Mouse (Mus musculus): ENCODE measurements around the gene Opcml. TPM values are rescaled to one million over a fixed set of nuclear protein-coding genes. Genes with fewer than 3 reads are reported as not detected.

Gene Opcml
- polyA plus RNA-seq, 1 experiment from 2014 or later, result 10.1 TPM

DNA sequence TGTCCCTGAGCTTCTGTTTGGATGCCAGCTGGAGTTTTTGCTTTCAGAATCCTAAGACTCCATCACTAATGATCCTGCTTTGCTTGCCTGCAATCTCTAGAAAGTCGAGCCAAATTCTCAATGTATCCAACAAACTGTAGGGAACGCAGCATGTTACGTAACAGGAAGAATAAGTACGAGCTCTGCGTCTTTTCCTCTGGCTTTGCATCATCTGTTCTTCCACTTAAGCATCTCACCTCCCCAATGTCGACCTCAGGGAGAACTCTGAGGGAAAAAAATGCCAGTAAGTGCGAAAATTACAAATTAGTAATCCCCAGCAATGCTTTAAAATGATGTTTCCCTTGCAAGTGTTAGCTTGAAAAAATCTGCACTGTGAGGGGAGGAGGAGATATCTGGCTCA lies 222.1 kb downstream of the Opcml start:
- H3K4me3 ChIP-seq (ENCODE audit: low read length), result no peak overlapping the region
- no peak for ATAC-seq (ENCODE audit: low read depth)
- no peak overlapping the region for H3K9ac ChIP-seq (ENCODE audit: low read length)
- H3K4me1 ChIP-seq (replicated peaks; ENCODE audit: control insufficient read depth, insufficient read depth, low read length), result no peaks in the 10 kb centered on the region
- no peak overlapping the region for H3K27ac ChIP-seq (ENCODE audit: low read length)
- 43% methylated on average over 7 of the region's 7 CpGs for WGBS
- H3K9me3 ChIP-seq (ENCODE audit: control insufficient read depth, low read length), result no peaks in the 10 kb centered on the region
- H3K4me2 ChIP-seq (ENCODE audit: low read depth, low read length), result no peak overlapping the region
- no peaks in the 10 kb centered on the region for H3K27me3 ChIP-seq (ENCODE audit: control insufficient read depth, insufficient read depth, low read depth, low read length)
- H3K36me3 ChIP-seq (ENCODE audit: control insufficient read depth, insufficient read depth, low read length), result no peaks in the 10 kb centered on the region

DNA sequence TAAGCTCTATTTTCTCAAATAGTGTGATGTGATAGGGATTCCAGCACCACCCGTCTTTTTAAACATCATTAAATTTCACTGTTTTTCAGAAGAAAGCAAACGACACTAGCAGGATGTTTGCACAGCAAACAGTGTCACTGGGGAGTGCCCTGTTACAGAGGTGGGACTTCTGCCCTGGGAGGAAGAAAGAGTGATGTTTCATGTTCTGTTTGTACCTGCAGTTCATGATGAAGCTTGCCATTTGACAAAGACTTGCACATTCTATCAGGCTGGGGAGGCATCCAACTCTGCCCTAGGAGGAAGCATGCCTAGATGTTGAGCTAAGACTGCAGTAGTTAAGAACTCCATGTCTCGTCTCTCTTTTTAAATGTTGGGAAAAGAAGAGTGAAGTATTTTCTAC lies 222.6 kb downstream of the Opcml start:
- 33% methylated on average over 3 of the region's 3 CpGs for WGBS
- Histone ChIP-seq H3K4me1 (replicated peaks; ENCODE audit: control insufficient read depth, insufficient read depth, low read length) (no peaks in the 10 kb centered on the region), H3K27ac (ENCODE audit: low read length) (no peak overlapping the region), H3K27me3 (ENCODE audit: control insufficient read depth, insufficient read depth, low read depth, low read length) (no peaks in the 10 kb centered on the region), H3K9ac (ENCODE audit: low read length) (no peak overlapping the region), H3K9me3 (ENCODE audit: control insufficient read depth, low read length) (no peaks in the 10 kb centered on the region), H3K4me3 (ENCODE audit: low read length) (no peak overlapping the region), H3K4me2 (ENCODE audit: low read depth, low read length) (no peak overlapping the region), H3K36me3 (ENCODE audit: control insufficient read depth, insufficient read depth, low read length) (no peaks in the 10 kb centered on the region)
- ATAC-seq (ENCODE audit: low read depth), result no peak

DNA sequence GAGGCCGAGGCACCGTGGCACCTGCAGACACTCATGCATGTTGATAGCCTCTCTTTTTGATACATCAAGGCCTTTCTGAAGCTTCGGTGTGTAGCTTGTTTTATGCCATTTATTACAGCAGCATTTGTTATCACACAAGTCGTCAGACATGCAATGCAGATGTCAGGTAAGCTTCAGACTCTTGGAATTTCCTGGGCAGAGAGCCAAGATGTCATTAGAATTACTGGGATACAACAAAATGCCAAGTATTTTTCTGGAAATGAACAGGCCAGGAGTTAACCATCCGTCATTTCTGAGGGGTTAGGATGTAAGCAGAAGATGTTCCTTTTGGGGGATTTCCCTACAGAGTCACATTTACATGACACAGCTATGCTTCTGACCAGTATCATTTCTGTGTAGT lies 237.6 kb downstream of the Opcml start:
- no peak overlapping the region for H3K9ac ChIP-seq (ENCODE audit: low read length)
- H3K36me3 ChIP-seq (ENCODE audit: control insufficient read depth, insufficient read depth, low read length), result no peaks in the 10 kb centered on the region
- H3K27ac ChIP-seq (ENCODE audit: low read length), result no peak overlapping the region
- no peaks in the 10 kb centered on the region for H3K4me1 ChIP-seq (replicated peaks; ENCODE audit: control insufficient read depth, insufficient read depth, low read length)
- 39% methylated on average over 5 of the region's 5 CpGs for WGBS
- no peak overlapping the region for H3K4me2 ChIP-seq (ENCODE audit: low read depth, low read length)
- no peak overlapping the region for H3K4me3 ChIP-seq (ENCODE audit: low read length)
- ATAC-seq (ENCODE audit: low read depth), result no peak
- H3K9me3 ChIP-seq (ENCODE audit: control insufficient read depth, low read length), result no peaks in the 10 kb centered on the region
- no peaks in the 10 kb centered on the region for H3K27me3 ChIP-seq (ENCODE audit: control insufficient read depth, insufficient read depth, low read depth, low read length)

DNA sequence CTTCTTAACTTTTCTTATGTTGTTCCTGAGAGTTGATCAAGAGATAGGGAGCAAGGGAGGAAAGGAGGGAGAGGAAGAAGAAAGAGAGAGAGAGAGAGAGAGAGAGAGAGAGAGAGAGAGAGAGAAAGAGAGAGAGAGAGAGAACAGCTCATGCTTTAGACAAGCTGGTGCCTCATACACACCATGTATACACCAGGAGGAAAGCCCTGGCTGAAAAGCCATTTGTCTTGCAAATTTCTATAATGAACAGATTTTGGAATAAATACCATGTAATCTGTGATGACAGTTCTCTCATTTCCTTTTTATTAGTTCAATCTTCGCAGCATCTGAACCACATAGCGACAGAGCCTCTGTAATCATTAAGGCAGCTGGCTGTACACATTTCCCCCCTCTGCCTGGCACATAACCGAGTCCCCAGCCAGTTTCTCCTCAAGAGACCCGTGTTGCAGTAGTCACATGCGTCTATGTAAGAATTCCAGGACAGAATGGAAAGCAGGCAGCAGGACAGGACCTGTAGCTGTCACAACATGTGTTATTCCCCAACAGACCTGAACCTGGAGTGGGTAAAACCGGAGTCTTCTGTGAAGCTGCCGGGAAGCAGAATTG lies 238.3 kb downstream of the Opcml start:
- Histone ChIP-seq H3K27me3 (ENCODE audit: control insufficient read depth, insufficient read depth, low read depth, low read length) (no peaks in the 10 kb centered on the region), H3K9ac (ENCODE audit: low read length) (no peak overlapping the region), H3K4me2 (ENCODE audit: low read depth, low read length) (no peak overlapping the region), H3K4me1 (replicated peaks; ENCODE audit: control insufficient read depth, insufficient read depth, low read length) (no peaks in the 10 kb centered on the region), H3K27ac (ENCODE audit: low read length) (no peak overlapping the region), H3K4me3 (ENCODE audit: low read length) (no peak overlapping the region), H3K9me3 (ENCODE audit: control insufficient read depth, low read length) (no peaks in the 10 kb centered on the region), H3K36me3 (ENCODE audit: control insufficient read depth, insufficient read depth, low read length) (no peaks in the 10 kb centered on the region)
- ATAC-seq (ENCODE audit: low read depth), result no peak
- WGBS, result 64% methylated on average over 7 of the region's 7 CpGs

DNA sequence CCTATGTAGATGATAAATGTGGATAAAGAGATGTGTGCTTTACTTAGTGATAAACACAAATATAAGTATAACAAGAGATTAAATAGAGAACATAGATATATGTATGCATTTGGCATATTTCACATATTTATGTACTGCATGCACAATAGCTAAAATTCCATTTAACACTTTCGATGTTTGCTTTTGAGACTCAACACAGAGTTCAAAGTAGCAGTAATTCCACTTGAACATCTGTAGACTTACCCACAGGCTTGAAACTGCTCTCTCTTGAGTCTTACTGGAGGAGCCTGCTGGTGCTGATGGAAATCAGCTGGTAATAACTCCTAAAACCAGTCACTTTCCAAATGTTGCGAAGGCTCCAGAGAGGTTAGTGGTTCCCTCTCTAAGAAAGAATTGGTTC lies 258.6 kb downstream of the Opcml start:
- no peak overlapping the region for H3K27ac ChIP-seq (ENCODE audit: low read length)
- H3K9me3 ChIP-seq (ENCODE audit: control insufficient read depth, low read length), result no peaks in the 10 kb centered on the region
- H3K4me2 ChIP-seq (ENCODE audit: low read depth, low read length), result no peak overlapping the region
- no peaks in the 10 kb centered on the region for H3K4me1 ChIP-seq (replicated peaks; ENCODE audit: control insufficient read depth, insufficient read depth, low read length)
- H3K27me3 ChIP-seq (ENCODE audit: control insufficient read depth, insufficient read depth, low read depth, low read length), result no peaks in the 10 kb centered on the region
- H3K9ac ChIP-seq (ENCODE audit: low read length), result no peak overlapping the region
- WGBS, result 63% methylated on average over 2 of the region's 2 CpGs
- H3K4me3 ChIP-seq (ENCODE audit: low read length), result no peak overlapping the region
- ATAC-seq (ENCODE audit: low read depth), result no peak
- H3K36me3 ChIP-seq (ENCODE audit: control insufficient read depth, insufficient read depth, low read length), result no peaks in the 10 kb centered on the region

DNA sequence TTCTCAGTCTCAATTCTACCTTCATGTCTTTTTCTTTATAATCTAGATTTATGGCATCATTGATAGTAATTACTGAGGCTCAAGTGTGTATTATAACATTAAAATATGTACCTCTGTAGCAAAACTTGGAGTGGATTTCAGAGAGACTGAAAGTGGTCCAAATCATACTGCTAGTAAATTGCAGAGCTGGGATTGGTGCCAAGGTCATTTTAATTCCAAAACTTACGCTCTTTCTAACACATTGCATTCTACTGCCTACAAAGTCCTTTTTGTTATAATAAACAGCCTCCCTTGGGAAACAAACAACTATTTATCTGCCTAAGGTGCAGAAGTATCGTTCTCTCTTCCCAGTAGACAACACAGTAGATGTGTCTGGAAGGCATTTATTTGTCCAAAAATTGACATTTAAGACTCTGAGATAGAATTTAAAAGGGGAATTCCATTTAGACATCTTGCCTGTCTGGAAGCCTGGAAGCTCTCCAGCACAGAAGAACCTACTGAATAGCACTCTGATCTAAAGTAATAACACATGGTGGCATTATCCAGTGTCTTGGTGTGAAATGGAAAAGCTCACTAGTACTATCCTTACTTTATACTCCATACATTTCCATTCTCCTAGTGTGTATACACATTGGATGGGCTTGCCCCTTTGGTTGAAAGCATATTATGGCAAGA lies 266.7 kb downstream of the Opcml start:
- H3K9ac ChIP-seq (ENCODE audit: low read length), result no peak overlapping the region
- 46% methylated on average over 2 of the region's 2 CpGs for WGBS
- no peak for ATAC-seq (ENCODE audit: low read depth)
- H3K4me2 ChIP-seq (ENCODE audit: low read depth, low read length), result no peak overlapping the region
- no peak overlapping the region for H3K4me3 ChIP-seq (ENCODE audit: low read length)
- no peaks in the 10 kb centered on the region for H3K36me3 ChIP-seq (ENCODE audit: control insufficient read depth, insufficient read depth, low read length)
- no peaks in the 10 kb centered on the region for H3K9me3 ChIP-seq (ENCODE audit: control insufficient read depth, low read length)
- no peak overlapping the region for H3K27ac ChIP-seq (ENCODE audit: low read length)
- no peaks in the 10 kb centered on the region for H3K27me3 ChIP-seq (ENCODE audit: control insufficient read depth, insufficient read depth, low read depth, low read length)
- H3K4me1 ChIP-seq (replicated peaks; ENCODE audit: control insufficient read depth, insufficient read depth, low read length), result no peaks in the 10 kb centered on the region

DNA sequence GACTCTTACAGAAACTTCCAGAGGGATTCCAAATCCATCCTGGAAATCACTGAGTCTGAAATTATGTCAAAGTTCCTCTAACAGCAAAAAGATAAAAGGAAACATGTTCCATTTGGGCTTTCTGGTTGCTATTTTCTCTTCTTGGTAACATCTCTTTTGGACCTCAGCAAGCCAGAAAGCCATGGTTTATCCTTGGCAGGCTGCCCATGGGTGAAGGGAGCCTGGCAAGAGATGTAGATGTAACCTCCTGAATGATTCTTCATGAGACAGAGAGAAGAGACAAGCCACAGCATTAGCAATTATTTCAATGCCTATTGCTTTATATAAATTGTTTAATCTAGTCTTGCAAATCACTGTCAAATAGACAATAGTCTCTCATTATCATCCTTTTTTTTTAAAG lies 274.6 kb downstream of the Opcml start:
- Histone ChIP-seq H3K4me3 (ENCODE audit: low read length) (no peak overlapping the region), H3K4me1 (replicated peaks; ENCODE audit: control insufficient read depth, insufficient read depth, low read length) (no peaks in the 10 kb centered on the region), H3K9ac (ENCODE audit: low read length) (no peak overlapping the region), H3K27ac (ENCODE audit: low read length) (no peak overlapping the region), H3K36me3 (ENCODE audit: control insufficient read depth, insufficient read depth, low read length) (no peaks in the 10 kb centered on the region), H3K9me3 (ENCODE audit: control insufficient read depth, low read length) (no peaks in the 10 kb centered on the region), H3K4me2 (ENCODE audit: low read depth, low read length) (no peak overlapping the region), H3K27me3 (ENCODE audit: control insufficient read depth, insufficient read depth, low read depth, low read length) (no peaks in the 10 kb centered on the region)
- no peak for ATAC-seq (ENCODE audit: low read depth)

DNA sequence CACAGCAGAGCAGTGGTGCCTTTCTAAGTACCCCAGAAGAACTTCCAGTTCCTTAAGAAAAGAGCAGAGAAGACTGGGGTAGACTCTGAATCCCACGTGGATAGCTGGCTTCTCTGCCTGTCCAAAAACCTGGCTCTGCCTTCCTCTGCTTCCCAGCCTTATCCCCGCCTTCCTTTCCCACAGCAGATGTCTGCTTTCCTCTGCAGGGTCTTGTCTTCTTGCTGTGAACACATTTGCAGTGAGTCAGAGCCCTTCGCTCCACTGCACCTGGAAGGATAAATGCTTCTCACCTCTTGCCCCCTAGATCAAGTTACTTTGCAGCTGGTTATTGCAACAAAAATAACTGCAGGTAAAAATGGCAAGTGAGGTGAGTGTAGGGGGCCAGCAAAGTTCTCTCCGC lies 290.1 kb downstream of the Opcml start:
- no peak for ATAC-seq (ENCODE audit: low read depth)
- H3K27me3 ChIP-seq (ENCODE audit: control insufficient read depth, insufficient read depth, low read depth, low read length), result no peaks in the 10 kb centered on the region
- H3K36me3 ChIP-seq (ENCODE audit: control insufficient read depth, insufficient read depth, low read length), result no peaks in the 10 kb centered on the region
- 54% methylated on average over 4 of the region's 4 CpGs for WGBS
- no peak overlapping the region for H3K27ac ChIP-seq (ENCODE audit: low read length)
- H3K4me3 ChIP-seq (ENCODE audit: low read length), result no peak overlapping the region
- no peaks in the 10 kb centered on the region for H3K4me1 ChIP-seq (replicated peaks; ENCODE audit: control insufficient read depth, insufficient read depth, low read length)
- no peak overlapping the region for H3K4me2 ChIP-seq (ENCODE audit: low read depth, low read length)
- H3K9ac ChIP-seq (ENCODE audit: low read length), result no peak overlapping the region
- no peaks in the 10 kb centered on the region for H3K9me3 ChIP-seq (ENCODE audit: control insufficient read depth, low read length)

DNA sequence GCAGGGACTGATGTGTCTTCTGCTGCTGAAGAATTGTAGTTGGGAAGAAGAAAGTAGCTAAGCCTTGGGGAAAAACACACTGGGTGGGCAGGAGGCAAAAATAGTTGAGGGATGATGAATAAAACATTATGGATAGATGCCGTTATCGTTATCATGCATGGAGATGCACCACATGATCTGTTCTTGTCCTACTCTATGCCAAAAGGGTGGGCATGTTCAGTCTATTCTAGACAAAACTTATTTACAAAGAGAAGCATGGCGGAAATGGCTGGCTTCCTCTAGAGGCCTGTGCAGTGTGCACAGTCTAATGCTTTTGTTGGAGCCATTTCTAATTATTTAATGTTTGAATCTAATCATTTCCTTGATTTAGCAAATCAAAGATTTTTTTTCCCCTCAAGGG lies 293.2 kb downstream of the Opcml start:
- WGBS, result 79% methylated on average over 3 of the region's 3 CpGs
- H3K9me3 ChIP-seq (ENCODE audit: control insufficient read depth, low read length), result no peaks in the 10 kb centered on the region
- H3K4me1 ChIP-seq (replicated peaks; ENCODE audit: control insufficient read depth, insufficient read depth, low read length), result no peaks in the 10 kb centered on the region
- no peak overlapping the region for H3K4me2 ChIP-seq (ENCODE audit: low read depth, low read length)
- ATAC-seq (ENCODE audit: low read depth), result no peak
- H3K36me3 ChIP-seq (ENCODE audit: control insufficient read depth, insufficient read depth, low read length), result no peaks in the 10 kb centered on the region
- H3K27me3 ChIP-seq (ENCODE audit: control insufficient read depth, insufficient read depth, low read depth, low read length), result no peaks in the 10 kb centered on the region
- no peak overlapping the region for H3K4me3 ChIP-seq (ENCODE audit: low read length)
- H3K9ac ChIP-seq (ENCODE audit: low read length), result no peak overlapping the region
- no peak overlapping the region for H3K27ac ChIP-seq (ENCODE audit: low read length)

Data from lung, embryonic 16.5 days (tissue).